Mouse (Mus musculus) megakaryocyte, embryonic 14.5 days (primary cell): ENCODE measurements at regions not wholly inside any gene's neighbourhood (a gene's known extent, or its start where the extent isn't known, plus 50 kb on each side); places are given as distances from the start of the nearest gene placed in this dataset.

ENCODE experiments used
- FLI1 ChIP-seq: IDR thresholded peaks from 2 replicates; pipeline ENCODE4 v1.6.1; 2012; ENCODE audit warnings: low read length, inconsistent platforms, mixed read lengths
- GATA1 ChIP-seq: IDR thresholded peaks from 3 replicates; pipeline ENCODE4 v1.6.1; 2012; ENCODE audit warnings: mixed read lengths, low read length, inconsistent platforms, borderline replicate concordance

GRCm38 (mm10) chr16:29921385-29921784 lies 142.8 kb upstream of the Hes1 start:
- no peak for TF ChIP-seq GATA1
- TF ChIP-seq FLI1 = no peak
